Mouse (Mus musculus) forebrain, embryonic 13.5 days (tissue): Measurements from ENCODE around the gene Trpm8. TPM values are rescaled to one million over a fixed set of nuclear protein-coding genes. Genes with fewer than 3 reads are reported as not detected.

Experiments used
- ATAC-seq: fragments of 200-750 bp; cut with Nextera tagmentation; 2 replicates; pipeline ENCODE4 v1.8.0; 2017
- H3K27ac ChIP-seq: fragments of 300-500 bp; sonication (generic); 2 replicates; pipeline ENCODE4 v1.5.1; 2015; ENCODE audit warnings: inconsistent platforms, mild to moderate bottlenecking, moderate library complexity
- H3K27me3 ChIP-seq: fragments of 300-500 bp; sonication (generic); 2 replicates; pipeline ENCODE4 v1.6.1; 2015; ENCODE audit warnings: mild to moderate bottlenecking, inconsistent platforms
- H3K36me3 ChIP-seq: fragments of 300-500 bp; sonication (generic); 2 replicates; pipeline ENCODE4 v1.6.1; 2015; ENCODE audit warnings: mild to moderate bottlenecking, inconsistent platforms; ENCODE audit not compliant: poor library complexity, severe bottlenecking
- H3K4me1 ChIP-seq: fragments of 300-500 bp; sonication (generic); 2 replicates; pipeline ENCODE4 v1.6.1; 2015; ENCODE audit warnings: inconsistent platforms
- H3K4me2 ChIP-seq: fragments of 300-500 bp; sonication (generic); 2 replicates; pipeline ENCODE4 v1.6.1; 2015; ENCODE audit warnings: inconsistent platforms, mild to moderate bottlenecking, moderate library complexity
- H3K4me3 ChIP-seq: fragments of 300-500 bp; sonication (generic); 2 replicates; pipeline ENCODE4 v1.5.1; 2015; ENCODE audit warnings: mild to moderate bottlenecking, inconsistent platforms
- H3K9ac ChIP-seq: fragments of 300-500 bp; sonication (generic); 2 replicates; pipeline ENCODE4 v1.6.1; 2015; ENCODE audit warnings: mild to moderate bottlenecking, inconsistent platforms
- H3K9me3 ChIP-seq: fragments of 300-500 bp; sonication (generic); replicated peaks from 2 replicates; pipeline ENCODE4 v1.6.1; 2016; ENCODE audit warnings: inconsistent platforms
- WGBS: fragments of 180-500 bp; shearing (Covaris S2); methylation state at CpG from one replicate; pipeline ENCODE4 v1.1.7; 2015; 5-methylcytosine and 5-hydroxymethylcytosine counted together
- polyA plus RNA-seq: library from polyadenylated mRNA; unstranded; fragments of >200 nt; fragmentation: Nextera tagmentation; extraction: Ambion mirVana; gene quantifications from 2 replicates; pipeline ENCODE4 v1.2.1, GENCODE M21; 2015

Gene Trpm8
- polyA plus RNA-seq, 1 experiment from 2014 or later = 0.06 TPM

GRCm38 (mm10) chr1:88250023-88250422 is 27.4 kb upstream of the Trpm8 start:
- peaks cover 97% of the 10 kb centered on the region for H3K9me3 ChIP-seq
- no peaks in the 10 kb centered on the region for H3K36me3 ChIP-seq
- H3K27me3 ChIP-seq = no peaks in the 10 kb centered on the region
- H3K4me2 ChIP-seq = no peak overlapping the region
- 80% methylated on average over 5 of the region's 5 CpGs for WGBS
- H3K4me3 ChIP-seq = no peak overlapping the region
- H3K27ac ChIP-seq = no peak overlapping the region
- H3K4me1 ChIP-seq = no peaks in the 10 kb centered on the region
- H3K9ac ChIP-seq = no peak overlapping the region
- no peak for ATAC-seq

- Histone ChIP-seq H3K9ac (no peak overlapping the region), H3K4me1 (no peaks in the 10 kb centered on the region), H3K27me3 (no peaks in the 10 kb centered on the region), H3K36me3 (no peaks in the 10 kb centered on the region), H3K27ac (no peak overlapping the region), H3K4me2 (no peak overlapping the region), H3K4me3 (no peak overlapping the region), H3K9me3 (peaks cover 97% of the 10 kb centered on the region)
- WGBS = 76% methylated on average over 8 of the region's 8 CpGs
- no peak for ATAC-seq
Measured at GRCm38 (mm10) chr1:88253106-88253505, 24.4 kb upstream of the Trpm8 start.

- no peak for ATAC-seq
- no peak overlapping the region for H3K4me3 ChIP-seq
- 69% methylated on average over 6 of the region's 6 CpGs for WGBS
- H3K9me3 ChIP-seq = peaks cover 97% of the 10 kb centered on the region
- H3K27me3 ChIP-seq = no peaks in the 10 kb centered on the region
- no peaks in the 10 kb centered on the region for H3K4me1 ChIP-seq
- H3K27ac ChIP-seq = no peak overlapping the region
- no peaks in the 10 kb centered on the region for H3K36me3 ChIP-seq
- H3K9ac ChIP-seq = no peak overlapping the region
- H3K4me2 ChIP-seq = no peak overlapping the region
Measured at GRCm38 (mm10) chr1:88253540-88253939, 23.9 kb upstream of the Trpm8 start.

- peaks cover 87% of the 10 kb centered on the region for H3K9me3 ChIP-seq
- H3K4me2 ChIP-seq = no peak overlapping the region
- H3K9ac ChIP-seq = no peak overlapping the region
- H3K27ac ChIP-seq = no peak overlapping the region
- no peak overlapping the region for H3K4me3 ChIP-seq
- ATAC-seq = no peak
- WGBS = 88% methylated on average over 12 of the region's 12 CpGs
- H3K4me1 ChIP-seq = no peaks in the 10 kb centered on the region
- no peaks in the 10 kb centered on the region for H3K27me3 ChIP-seq
- peaks cover 9% of the 10 kb centered on the region for H3K36me3 ChIP-seq
Measured at GRCm38 (mm10) chr1:88254793-88255465, 22.5 kb upstream of the Trpm8 start.

GRCm38 (mm10) chr1:88255466-88255857 is 22.0 kb upstream of the Trpm8 start:
- ATAC-seq = no peak
- Histone ChIP-seq H3K4me1 (no peaks in the 10 kb centered on the region), H3K4me2 (no peak overlapping the region), H3K4me3 (no peak overlapping the region), H3K27ac (no peak overlapping the region), H3K27me3 (no peaks in the 10 kb centered on the region), H3K36me3 (peaks cover 14% of the 10 kb centered on the region), H3K9me3 (peaks cover 82% of the 10 kb centered on the region), H3K9ac (no peak overlapping the region)
- WGBS = 63% methylated on average over 2 of the region's 2 CpGs

- Histone ChIP-seq H3K9ac (no peak overlapping the region), H3K4me1 (no peaks in the 10 kb centered on the region), H3K9me3 (peaks cover 75% of the 10 kb centered on the region), H3K27ac (no peak overlapping the region), H3K4me3 (no peak overlapping the region), H3K27me3 (no peaks in the 10 kb centered on the region), H3K36me3 (peaks cover 22% of the 10 kb centered on the region), H3K4me2 (no peak overlapping the region)
- no peak for ATAC-seq
- WGBS = 77% methylated on average over 13 of the region's 13 CpGs
Measured at GRCm38 (mm10) chr1:88255989-88256754, 21.3 kb upstream of the Trpm8 start.

DNA sequence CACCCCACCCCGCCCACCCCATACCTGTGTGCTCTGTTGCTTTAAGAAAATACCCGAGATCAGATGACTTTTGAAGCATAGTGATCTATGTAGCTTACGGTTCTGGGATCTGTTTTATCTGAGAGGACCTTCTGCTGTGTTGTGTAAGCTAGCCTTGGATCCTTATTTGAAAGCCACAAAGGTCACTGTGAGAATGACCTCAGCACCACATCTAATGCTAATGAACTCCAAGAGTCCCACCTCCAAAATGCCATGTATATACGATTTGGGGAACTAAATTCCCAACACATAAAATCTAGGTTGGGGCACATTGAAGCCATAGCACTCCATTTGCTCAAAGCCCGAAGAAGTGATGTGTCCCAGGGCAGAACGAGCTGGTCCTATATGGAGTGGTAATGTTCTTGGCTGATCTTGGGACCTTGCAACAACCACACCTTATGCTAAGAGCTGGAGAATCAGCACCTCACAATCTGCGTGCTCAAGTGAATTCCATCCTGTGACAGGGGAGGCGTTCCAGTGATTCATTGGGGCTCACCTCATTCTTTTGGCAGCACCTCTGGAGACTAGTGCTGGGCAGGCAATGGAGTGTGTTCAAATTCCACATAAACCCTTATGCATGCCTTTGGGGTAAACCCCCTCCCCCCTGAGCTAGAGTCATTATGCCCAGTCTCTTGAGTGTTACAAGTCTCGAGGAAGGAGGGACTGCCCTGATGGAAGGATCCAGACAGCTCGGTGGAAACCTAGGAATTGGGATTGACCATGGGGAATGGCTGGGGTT is 20.4 kb upstream of the Trpm8 start:
- H3K4me3 ChIP-seq = no peak overlapping the region
- WGBS = 82% methylated on average over 10 of the region's 10 CpGs
- no peak for ATAC-seq
- H3K36me3 ChIP-seq = peaks cover 31% of the 10 kb centered on the region
- no peak overlapping the region for H3K9ac ChIP-seq
- H3K27ac ChIP-seq = no peak overlapping the region
- H3K27me3 ChIP-seq = no peaks in the 10 kb centered on the region
- peaks cover 69% of the 10 kb centered on the region for H3K9me3 ChIP-seq
- no peaks in the 10 kb centered on the region for H3K4me1 ChIP-seq
- H3K4me2 ChIP-seq = no peak overlapping the region

- H3K4me1 ChIP-seq = no peaks in the 10 kb centered on the region
- no peak overlapping the region for H3K27ac ChIP-seq
- peaks cover 63% of the 10 kb centered on the region for H3K9me3 ChIP-seq
- peaks cover 37% of the 10 kb centered on the region for H3K36me3 ChIP-seq
- ATAC-seq = no peak
- no peak overlapping the region for H3K9ac ChIP-seq
- no peaks in the 10 kb centered on the region for H3K27me3 ChIP-seq
- no peak overlapping the region for H3K4me2 ChIP-seq
- WGBS = 81% methylated on average over 6 of the region's 6 CpGs
- no peak overlapping the region for H3K4me3 ChIP-seq
Measured at GRCm38 (mm10) chr1:88257681-88258080, 19.8 kb upstream of the Trpm8 start.

DNA sequence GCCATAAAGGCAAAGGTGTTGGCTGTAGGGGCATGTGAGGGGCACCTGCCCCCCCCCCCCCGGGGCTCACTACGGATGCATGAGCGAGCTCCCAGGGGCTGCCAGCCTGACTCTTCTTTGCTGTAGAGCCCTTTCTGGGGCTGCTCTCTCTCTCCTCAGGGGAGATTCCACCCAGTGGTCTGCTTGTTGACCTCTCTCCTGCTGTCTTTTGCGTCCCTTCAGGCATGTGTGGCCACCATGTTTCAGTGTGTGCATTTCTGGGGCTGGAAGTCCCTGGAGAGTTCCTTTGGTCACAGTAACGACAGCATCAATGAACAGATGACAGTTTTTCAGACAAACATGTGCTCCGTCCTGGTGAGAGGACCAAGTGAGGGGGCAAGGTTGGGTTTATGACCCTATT is 19.1 kb upstream of the Trpm8 start:
- Histone ChIP-seq H3K4me1 (no peaks in the 10 kb centered on the region), H3K4me2 (no peak overlapping the region), H3K27ac (no peak overlapping the region), H3K9me3 (peaks cover 56% of the 10 kb centered on the region), H3K9ac (no peak overlapping the region), H3K36me3 (peaks cover 43% of the 10 kb centered on the region), H3K4me3 (no peak overlapping the region), H3K27me3 (no peaks in the 10 kb centered on the region)
- 75% methylated on average over 6 of the region's 6 CpGs for WGBS
- ATAC-seq = no peak

DNA sequence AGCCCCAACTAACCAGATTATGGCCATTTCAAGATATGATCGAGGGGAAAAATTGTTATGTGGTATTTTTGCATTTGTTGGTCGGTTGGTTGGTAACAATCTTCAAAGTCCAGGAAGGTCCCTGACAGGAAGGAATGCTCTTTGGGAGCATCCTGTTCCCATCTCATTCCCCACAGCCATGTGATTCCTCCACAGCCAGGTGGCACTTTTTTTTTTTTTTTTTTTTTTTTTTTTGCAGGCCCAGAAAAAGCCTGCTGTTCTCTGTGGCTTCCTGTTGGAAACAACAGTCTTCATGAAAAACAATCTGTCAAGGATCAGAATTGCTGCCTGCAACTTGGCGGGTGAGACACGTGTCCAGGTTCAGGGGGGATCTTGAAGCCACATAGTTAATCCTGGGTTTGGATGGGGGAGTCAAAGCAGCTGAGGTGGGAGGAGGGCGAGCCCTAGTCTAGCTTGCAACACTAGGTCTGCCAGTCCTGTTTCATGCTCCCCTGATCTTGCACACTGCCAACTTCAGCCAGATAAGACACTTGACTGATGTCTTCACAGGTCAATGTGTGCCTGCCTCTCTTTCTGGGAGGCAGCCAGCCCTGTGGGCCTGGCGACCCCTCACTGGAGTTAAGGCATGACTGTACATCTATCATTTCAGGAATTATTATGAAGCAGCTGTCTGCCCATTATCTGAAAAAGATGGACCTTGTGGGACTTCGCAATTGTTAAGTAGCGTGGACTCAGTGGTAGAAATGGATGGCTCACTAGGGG is 18.4 kb upstream of the Trpm8 start:
- ATAC-seq = 0 out of 2 replicates have a peak, but pooled peaks have one; percentile 0
- no peak overlapping the region for H3K27ac ChIP-seq
- H3K27me3 ChIP-seq = no peaks in the 10 kb centered on the region
- 81% methylated on average over 8 of the region's 8 CpGs for WGBS
- no peak overlapping the region for H3K4me3 ChIP-seq
- peaks cover 50% of the 10 kb centered on the region for H3K36me3 ChIP-seq
- H3K4me2 ChIP-seq = no peak overlapping the region
- peaks cover 49% of the 10 kb centered on the region for H3K9me3 ChIP-seq
- no peaks in the 10 kb centered on the region for H3K4me1 ChIP-seq
- no peak overlapping the region for H3K9ac ChIP-seq

DNA sequence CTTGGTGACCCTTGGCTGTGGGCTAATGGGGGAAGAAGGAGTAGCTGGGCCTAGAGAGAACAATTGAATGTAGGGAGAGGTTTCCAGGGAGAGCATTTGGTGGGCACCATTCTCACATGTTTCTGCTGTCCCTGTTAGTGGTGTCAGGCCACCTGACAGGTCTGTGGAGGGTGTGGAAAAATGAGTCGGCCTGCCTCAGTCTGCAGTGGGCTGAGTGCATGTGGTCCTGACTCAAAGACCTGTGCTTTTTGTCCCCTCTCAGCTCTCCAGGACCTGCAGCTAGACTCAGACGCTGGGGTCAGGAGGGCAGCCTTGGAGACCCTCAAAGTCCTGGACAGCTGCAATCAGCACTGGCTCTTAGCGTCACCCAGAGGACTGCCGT is 17.8 kb upstream of the Trpm8 start:
- Histone ChIP-seq H3K4me2 (no peak overlapping the region), H3K36me3 (peaks cover 56% of the 10 kb centered on the region), H3K4me1 (no peaks in the 10 kb centered on the region), H3K9me3 (peaks cover 44% of the 10 kb centered on the region), H3K27ac (no peak overlapping the region), H3K27me3 (no peaks in the 10 kb centered on the region), H3K9ac (no peak overlapping the region), H3K4me3 (no peak overlapping the region)
- 0 out of 2 replicates have a peak, but pooled peaks have one; percentile 1 for ATAC-seq
- WGBS = 81% methylated on average over 4 of the region's 4 CpGs
